ENCODE assay signal across 20 mouse cellular contexts in the genomic region with DNA sequence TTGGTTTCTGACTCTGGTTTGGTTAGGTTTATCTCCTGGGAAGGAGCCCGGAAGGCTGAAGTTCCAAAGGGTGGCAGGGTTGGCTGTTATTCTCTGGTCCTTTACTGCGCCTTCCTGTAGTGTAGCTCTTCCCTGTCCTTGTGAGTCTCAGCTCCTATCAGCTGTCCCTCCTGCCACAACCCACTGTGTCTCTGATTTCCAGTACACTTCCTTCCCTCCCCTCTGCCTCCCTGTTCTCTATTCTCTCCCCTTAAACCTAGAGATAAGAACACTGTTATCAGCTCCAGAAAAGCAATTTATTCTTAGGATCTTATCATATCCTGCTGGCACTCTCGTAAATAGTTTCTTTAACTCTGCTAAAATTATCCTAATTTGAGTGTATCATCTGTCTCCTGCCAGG. TPM values are rescaled to one million over a fixed set of nuclear protein-coding genes. Genes with fewer than 3 reads are reported as not detected.
A peak's percentile ranks its signal among the peaks of the same experiment; 100 is the strongest.
DNase-seq lines count a peak whose midpoint lies in the region; ATAC-seq and TF ChIP-seq lines count a peak whose summit lies in the region.
"Had no signal": no experiment of that assay in that cellular context is flagged by ENCODE, and none has a peak within 500 bp of the region (broad histone marks: within the 10 kb centered on the region; RNA-seq: fewer than 3 reads in every experiment).

No protein-coding gene starts in this region.

- no peaks in the 10 kb centered on the region for H3K36me3 ChIP-seq in liver, adult 2 months (ENCODE audit: control insufficient read depth, insufficient read depth, low read length)
- no peaks in the 10 kb centered on the region for H3K36me3 ChIP-seq in MEL (ENCODE audit: control insufficient read depth in 1 of 2, insufficient read depth in 2 of 2, low read length in 2 of 2)
- no peaks in the 10 kb centered on the region for H3K36me3 ChIP-seq in liver, embryonic 13.5 days
- H3K36me3 ChIP-seq: embryonic facial prominence, embryonic 13.5 days; forebrain, embryonic 12.5 days had no signal

- H3K27ac ChIP-seq in liver, adult 2 months (replicated peaks; ENCODE audit: insufficient read depth, low read depth, low read length) = no peak overlapping the region
- no peak overlapping the region for H3K27ac ChIP-seq in MEL (ENCODE audit: control insufficient read depth, low read depth, low read length)
- H3K27ac ChIP-seq in liver, embryonic 13.5 days = 0 out of 2 replicates have a peak overlapping the region, but pooled peaks have one; percentile 13
- H3K27ac ChIP-seq: embryonic facial prominence, embryonic 13.5 days; forebrain, embryonic 12.5 days; heart, adult 2 months; hindbrain, embryonic 14.5 days had no signal

- DNase-seq in liver, adult 2 months (ENCODE audit: extremely low read depth, low read depth, low spot score) = peak; percentile 8
- no peak for DNase-seq in liver
- DNase-seq in MEL (ENCODE audit: low read depth, low spot score) = no peak
- DNase-seq in liver, embryonic 13.5 days = no peak
- DNase-seq in testis, postnatal 14 days (ENCODE audit: low spot score) = peak; percentile 65
- DNase-seq in gastrocnemius, postnatal 25 days = no peak
- DNase-seq: adrenal gland, postnatal 10 days; cerebellum, adult 11 months; cerebellum, adult 8-10 months; cerebellum, postnatal 25 days; gastrocnemius, postnatal 10 days; heart, adult 2 months; heart, postnatal 10 days had no signal

- WGBS in liver, adult 2 months = 67% methylated on average over 3 of the region's 3 CpGs
- WGBS in liver, embryonic 13.5 days (ENCODE audit: insufficient replicate concordance) = 19% methylated on average over 3 of the region's 3 CpGs

- peak; percentile 58 for ATAC-seq in liver, embryonic 13.5 days (ENCODE audit: low read depth)
- ATAC-seq in megakaryocyte, adult 5-6 weeks (ENCODE audit: poor library complexity, severe bottlenecking) = no peak
- ATAC-seq: forebrain, embryonic 16.5 days had no signal

- no peak overlapping the region for H3K9ac ChIP-seq in liver, adult 2 months (ENCODE audit: low read depth, low read length)
- H3K9ac ChIP-seq in MEL (ENCODE audit: control insufficient read depth, low read depth, low read length, poor library complexity, severe bottlenecking) = no peak overlapping the region
- H3K9ac ChIP-seq in liver, embryonic 13.5 days = no peak overlapping the region
- H3K9ac ChIP-seq: embryonic facial prominence, embryonic 13.5 days; forebrain, embryonic 12.5 days; hindbrain, embryonic 14.5 days had no signal

- no peak for TF ChIP-seq POLR2A in liver, adult 2 months (IDR thresholded peaks at IDR 0.05; ENCODE audit: extremely low read depth, insufficient read depth, low read length)
- no peak for TF ChIP-seq POLR2A in MEL (IDR thresholded peaks at IDR 0.05; ENCODE audit: control insufficient read depth in 1 of 2, insufficient read depth in 1 of 2, low read depth in 1 of 2, low read length in 2 of 2, poor library complexity in 1 of 2)

- H3K27me3 ChIP-seq in liver, adult 2 months (ENCODE audit: control insufficient read depth, insufficient read depth, low read length) = no peaks in the 10 kb centered on the region
- H3K27me3 ChIP-seq in MEL (ENCODE audit: control insufficient read depth in 1 of 2, insufficient read depth in 2 of 2, low read length in 2 of 2) = peaks cover 0 to 3% of the 10 kb centered on the region in 2 experiments; a peak in 2 of 4 replicates
- H3K27me3 ChIP-seq in liver, embryonic 13.5 days = no peaks in the 10 kb centered on the region
- H3K27me3 ChIP-seq: CH12.LX; embryonic facial prominence, embryonic 13.5 days; forebrain, embryonic 12.5 days had no signal

- H3K9me3 ChIP-seq in MEL (replicated peaks; ENCODE audit: insufficient read depth, low read length) = no peaks in the 10 kb centered on the region
- H3K9me3 ChIP-seq in liver, embryonic 13.5 days (replicated peaks) = no peaks in the 10 kb centered on the region
- H3K9me3 ChIP-seq: embryonic facial prominence, embryonic 13.5 days; forebrain, embryonic 12.5 days had no signal

- no peak overlapping the region for H3K4me2 ChIP-seq in liver, embryonic 13.5 days
- H3K4me2 ChIP-seq: embryonic facial prominence, embryonic 13.5 days; forebrain, embryonic 12.5 days; heart, embryonic 11.5 days; hindbrain, embryonic 14.5 days had no signal

- no peaks in the 10 kb centered on the region for H3K4me1 ChIP-seq in liver, adult 2 months (ENCODE audit: control insufficient read depth, insufficient read depth, low read length)
- H3K4me1 ChIP-seq in MEL (ENCODE audit: control insufficient read depth in 1 of 2, insufficient read depth in 2 of 2, low read length in 2 of 2) = 0 out of 4 replicates have a peak, but pooled peaks cover 0 to 2% of the 10 kb centered on the region in 2 experiments
- peaks cover 24% of the 10 kb centered on the region for H3K4me1 ChIP-seq in liver, embryonic 13.5 days (replicated peaks)
- H3K4me1 ChIP-seq: forebrain, embryonic 12.5 days had no signal

- H3K4me3 ChIP-seq in liver, adult 2 months (ENCODE audit: insufficient read depth, low read depth, low read length) = no peak overlapping the region
- no peak overlapping the region for H3K4me3 ChIP-seq in MEL (ENCODE audit: control insufficient read depth in 1 of 2, insufficient read depth in 1 of 2, low read depth in 2 of 2, low read length in 2 of 2)
- H3K4me3 ChIP-seq in liver, embryonic 13.5 days (replicated peaks) = no peak overlapping the region
- H3K4me3 ChIP-seq: embryonic facial prominence, embryonic 13.5 days; forebrain, embryonic 12.5 days; heart, adult 2 months had no signal

- TF ChIP-seq CTCF in liver, adult 2 months (IDR thresholded peaks at IDR 0.05; ENCODE audit: low read depth, low read length) = no peak
- no peak for TF ChIP-seq CTCF in MEL (IDR thresholded peaks at IDR 0.05 in 2 of 3, conservative IDR thresholded peaks at IDR 0.05 in 1 of 3; ENCODE audit: control insufficient read depth in 1 of 3, insufficient read depth in 1 of 3, low read depth in 2 of 3, low read length in 3 of 3, poor library complexity in 1 of 3, severe bottlenecking in 1 of 3)

- no peak for TF ChIP-seq RAD21 in MEL (IDR thresholded peaks at IDR 0.05; ENCODE audit: low read depth, low read length)

- H3K79me2 ChIP-seq in liver, adult 2 months (ENCODE audit: control insufficient read depth, insufficient read depth, low read length) = no peaks in the 10 kb centered on the region
- no peaks in the 10 kb centered on the region for H3K79me2 ChIP-seq in MEL (ENCODE audit: control insufficient read depth, insufficient read depth, low read length, poor library complexity)

- no peak; a peak in 1 of 4 replicates for TF ChIP-seq EP300 in MEL (IDR thresholded peaks at IDR 0.05; ENCODE audit: low read depth in 1 of 2, low read length in 2 of 2)

TF ChIP-seq in MEL, 35 proteins besides CTCF, POLR2A, EP300 and RAD21:
- TF ChIP-seq MYB (IDR thresholded peaks at IDR 0.05; ENCODE audit: low read depth, low read length) = no peak
- no peak for TF ChIP-seq GATA1 (IDR thresholded peaks at IDR 0.05; ENCODE audit: low read depth, low read length)
- peak; percentile 22; the same call in 1 of the 2 replicates for TF ChIP-seq ETS1 (IDR thresholded peaks at IDR 0.05; ENCODE audit: low read depth, low read length)
- TF ChIP-seq TCF12 (IDR thresholded peaks at IDR 0.05; ENCODE audit: low read depth, low read length) = peak; percentile 23; the same call in 1 of the 2 replicates

RNA-seq across cellular contexts. Expression of a gene that starts 30.9 kb away (rescaled TPM):
- total RNA-seq in liver, adult 2 months (2014; rRNA removed) = 56.6 and 61.5 TPM in 2 replicates
- 13.3 and 14.5 TPM in 2 replicates for polyA plus RNA-seq in liver, adult 2 months (2012; rRNA removed)
- 24.2 and 27.7 TPM in 2 replicates for total RNA-seq in MEL (2012; rRNA removed)
- 100 to 1,000 TPM in 1 of 2 experiments, 10 to 100 TPM in 1; 72.7 to 883 TPM for polyA plus RNA-seq in MEL (2012; ENCODE audit: insufficient read depth in 1 of 2, insufficient read length in 2 of 2, low read depth in 1 of 2, low replicate concordance in 2 of 2, missing spikeins in 1 of 2)
- 37.3 and 49.1 TPM in 2 replicates for polyA plus RNA-seq in liver, embryonic 13.5 days (2015; fragmentation: Nextera tagmentation; extraction: Ambion mirVana)
- total RNA-seq in gastrocnemius, postnatal 25 days (2021) = 100 to 1,000 TPM in 1 of 2 experiments, 10 to 100 TPM in 1; 94.5 to 106 TPM
- total RNA-seq in megakaryocyte, adult 5-6 weeks (2015) = 121 and 143 TPM in 2 replicates
- total RNA-seq in megakaryocyte, adult 5-6 weeks (2017) = 102 and 137 TPM in 2 replicates

Comparison
In these comparisons a context has a peak if more than half of its experiments do, and no peak if none do; other contexts are left out.
1. DNase-seq: peak in liver, adult 2 months (single experiment) and testis, postnatal 14 days (single experiment); none in liver (single experiment), MEL (single experiment), liver, embryonic 13.5 days (single experiment) and gastrocnemius, postnatal 25 days (single experiment).